ENCODE assay signal across 8 mouse cellular contexts in genomic region chr10:66814565-66815201, GRCm38 (mm10).
DNase-seq lines count a peak whose midpoint lies in the region; ATAC-seq lines count a peak whose summit lies in the region.

No protein-coding gene starts in this region.

- DNase-seq in adrenal gland, adult 2 months, result peak; percentile 75
- DNase-seq in embryo, embryonic 11.5 days (ENCODE audit: low read depth, low spot score), result peak; percentile 71
- peak; percentile 16 for DNase-seq in gonadal fat pad, adult 2 months (ENCODE audit: low read depth)
- peak; percentile 87 to 96 for DNase-seq in left cerebral cortex, postnatal 25 days (ENCODE audit: low spot score in 2 of 2)
- DNase-seq in midbrain, embryonic 10.5 days (ENCODE audit: low spot score), result peak; percentile 73
- peak; percentile 92 for DNase-seq in right cerebral cortex, postnatal 4 days

- peak overlapping the region; percentile 40 for H3K4me2 ChIP-seq in intestine, embryonic 16.5 days (ENCODE audit: low read depth, low read length)

- peak overlapping the region; percentile 63 for H3K27ac ChIP-seq in intestine, embryonic 16.5 days (ENCODE audit: low read length)
- no peak overlapping the region for H3K27ac ChIP-seq in midbrain, embryonic 10.5 days (replicated peaks)

- H3K4me1 ChIP-seq in intestine, embryonic 16.5 days (ENCODE audit: control insufficient read depth, insufficient read depth, low read length), result peaks cover 9% of the 10 kb centered on the region
- 0 out of 2 replicates have a peak, but pooled peaks cover 6% of the 10 kb centered on the region for H3K4me1 ChIP-seq in midbrain, embryonic 10.5 days

- WGBS in intestine, embryonic 16.5 days, result 7% methylated on average over 16 of the region's 16 CpGs
- 13% methylated on average over 16 of the region's 16 CpGs for WGBS in midbrain, embryonic 10.5 days

- intact Hi-C loops in left cerebral cortex, postnatal 25 days (cut with DNase I), result loop anchor here (5.0 to 10.0 kb wide), 2 partner anchors 237 to 1020 kb away; no protein-coding TSS in a partner anchor

- no peaks in the 10 kb centered on the region for H3K9me3 ChIP-seq in intestine, embryonic 16.5 days (ENCODE audit: control insufficient read depth, low read length)
- no peaks in the 10 kb centered on the region for H3K9me3 ChIP-seq in midbrain, embryonic 10.5 days (replicated peaks)

- peak overlapping the region; percentile 26; the same call in 1 of the 2 replicates for H3K4me3 ChIP-seq in intestine, embryonic 16.5 days (ENCODE audit: low read length)
- H3K4me3 ChIP-seq in midbrain, embryonic 10.5 days, result peak overlapping the region; percentile 42

- no peaks in the 10 kb centered on the region for H3K27me3 ChIP-seq in intestine, embryonic 16.5 days (replicated peaks; ENCODE audit: control insufficient read depth, insufficient read depth, low read length)
- H3K27me3 ChIP-seq in midbrain, embryonic 10.5 days (ENCODE audit: low read depth, poor library complexity, severe bottlenecking), result peaks cover 11% of the 10 kb centered on the region

- ATAC-seq in intestine, embryonic 16.5 days, result peak; percentile 79
- ATAC-seq in activated CD4-positive, CD25-positive, alpha-beta regulatory T cell, adult 4 months, result no peak

- H3K36me3 ChIP-seq in intestine, embryonic 16.5 days (ENCODE audit: control insufficient read depth, insufficient read depth, low read length), result no peaks in the 10 kb centered on the region
- H3K36me3 ChIP-seq in midbrain, embryonic 10.5 days, result no peaks in the 10 kb centered on the region

- no peak overlapping the region for H3K9ac ChIP-seq in intestine, embryonic 16.5 days (ENCODE audit: low read depth, low read length)

Comparison
In these comparisons a context has a peak if more than half of its experiments do, and no peak if none do; other contexts are left out.
1. DNase-seq: peak in every context shown above with its lines; median percentile 92 in right cerebral cortex, postnatal 4 days; 92 in left cerebral cortex, postnatal 25 days; 75 in adrenal gland, adult 2 months; 73 in midbrain, embryonic 10.5 days; 71 in embryo, embryonic 11.5 days; 16 in gonadal fat pad, adult 2 months.